Mouse (Mus musculus) MN1 (cell line): ENCODE results near the gene H2-Q4.
"Not testable (repeated sequence)": the region's sequence is repeated elsewhere in the genome, so short reads cannot be mapped to it uniquely, and the experiment has no call there.

Experiments used
- DNase-seq: peaks from one replicate; pipeline ENCODE4 v3.0.0-alpha.2; 2016; ENCODE audit warnings: low spot score

Gene H2-Q4

GRCm38 (mm10) chr17:35379369-35379728, at the start of gene H2-Q4:
H2-Q4 (plus strand) TSS chr17:35379617.
- DNase-seq: no peak

- DNase-seq: not testable (repeated sequence)
These were observed 49.7 kb upstream of the H2-Q4 start for GRCm38 (mm10) chr17:35329714-35330113.

- DNase-seq: not testable (repeated sequence)
These were observed 47.9 kb upstream of the H2-Q4 start for GRCm38 (mm10) chr17:35331546-35331945.

- no peak for DNase-seq
These were observed 37.2 kb upstream of the H2-Q4 start, which contains the start of gene H2-Q2 for GRCm38 (mm10) chr17:35342071-35342671. H2-Q2 (plus strand) TSS chr17:35342242.

- DNase-seq: no peak
These were observed 36.5 kb upstream of the H2-Q4 start for GRCm38 (mm10) chr17:35342711-35343476.

- not testable (repeated sequence) for DNase-seq
These were observed 31.8 kb upstream of the H2-Q4 start for GRCm38 (mm10) chr17:35347659-35348058.

GRCm38 (mm10) chr17:35353275-35353674, 26.1 kb upstream of the H2-Q4 start:
- not testable (repeated sequence) for DNase-seq

GRCm38 (mm10) chr17:35354071-35354470, 25.3 kb upstream of the H2-Q4 start:
- no peak for DNase-seq

- no peak for DNase-seq
These were observed 22.3 kb upstream of the H2-Q4 start for GRCm38 (mm10) chr17:35357086-35357485.

- DNase-seq: no peak
These were observed 20.5 kb upstream of the H2-Q4 start for GRCm38 (mm10) chr17:35358763-35359469.

- DNase-seq: no peak
These were observed 20.0 kb upstream of the H2-Q4 start for GRCm38 (mm10) chr17:35359470-35359862.

- no peak for DNase-seq
These were observed 473 bp downstream of the H2-Q4 start for GRCm38 (mm10) chr17:35379729-35380451.

- not testable (repeated sequence) for DNase-seq
These were observed 10.4 kb downstream of the H2-Q4 start for GRCm38 (mm10) chr17:35389796-35390195.

GRCm38 (mm10) chr17:35392671-35393070, 13.3 kb downstream of the H2-Q4 start:
- not testable (repeated sequence) for DNase-seq

GRCm38 (mm10) chr17:35393864-35394800, 14.7 kb downstream of the H2-Q4 start:
- DNase-seq: not testable (repeated sequence)

GRCm38 (mm10) chr17:35396956-35397355, 17.5 kb downstream of the H2-Q4 start:
- not testable (repeated sequence) for DNase-seq

GRCm38 (mm10) chr17:35413057-35413456, 33.6 kb downstream of the H2-Q4 start:
- not testable (repeated sequence) for DNase-seq

- DNase-seq: not testable (repeated sequence)
These were observed 36.1 kb downstream of the H2-Q4 start for GRCm38 (mm10) chr17:35415273-35416129.

GRCm38 (mm10) chr17:35418772-35419171, 39.4 kb downstream of the H2-Q4 start:
- DNase-seq: no peak

- DNase-seq: not testable (repeated sequence)
These were observed 40.1 kb downstream of the H2-Q4 start for GRCm38 (mm10) chr17:35419564-35419963.
